Mouse (Mus musculus): ENCODE measurements around the gene Gar1. TPM values are rescaled to one million over a fixed set of nuclear protein-coding genes. Genes with fewer than 3 reads are reported as not detected.

Gar1 gene
- polyA plus RNA-seq (2012; rRNA removed): 43.1 and 49.6 TPM in 2 replicates

GRCm38 (mm10) chr3:129831035-129831568 lies at the start of gene Gar1:
TSS of gene Gar1 (minus strand) at chr3:129831396.
- peaks cover 5% of the 10 kb centered on the region for H3K4me1 ChIP-seq (ENCODE audit: control insufficient read depth, insufficient read depth, low read length)
- H3K4me3 ChIP-seq (ENCODE audit: control insufficient read depth, low read depth, low read length): peak within 1 kb of the TSS; percentile 90
- TF ChIP-seq POLR2A (IDR thresholded peaks at IDR 0.05; ENCODE audit: control insufficient read depth, low read depth, low read length) (peak; percentile 97), CTCF (IDR thresholded peaks at IDR 0.05; ENCODE audit: control insufficient read depth, insufficient read depth, insufficient replicate concordance, low read depth, low read length) (no peak)
- H3K36me3 ChIP-seq (ENCODE audit: control insufficient read depth, insufficient read depth, low read length): peaks cover 1% of the 10 kb centered on the region; the same call in 1 of the 2 replicates
- H3K27ac ChIP-seq (ENCODE audit: control insufficient read depth, insufficient read depth, low read depth, low read length): peak within 1 kb of the TSS; percentile 93
- no peaks in the 10 kb centered on the region for H3K27me3 ChIP-seq (ENCODE audit: control insufficient read depth, insufficient read depth, low read length)

GRCm38 (mm10) chr3:129879913-129880312 lies 48.7 kb upstream of the Gar1 start:
- Histone ChIP-seq H3K4me1 (ENCODE audit: control insufficient read depth, insufficient read depth, low read length) (peaks cover 6% of the 10 kb centered on the region), H3K27ac (ENCODE audit: control insufficient read depth, insufficient read depth, low read depth, low read length) (no peak overlapping the region), H3K36me3 (ENCODE audit: control insufficient read depth, insufficient read depth, low read length) (no peaks in the 10 kb centered on the region), H3K27me3 (ENCODE audit: control insufficient read depth, insufficient read depth, low read length) (no peaks in the 10 kb centered on the region), H3K4me3 (ENCODE audit: control insufficient read depth, low read depth, low read length) (no peak overlapping the region)
- TF ChIP-seq POLR2A (IDR thresholded peaks at IDR 0.05; ENCODE audit: control insufficient read depth, low read depth, low read length) (no peak), CTCF (IDR thresholded peaks at IDR 0.05; ENCODE audit: control insufficient read depth, insufficient read depth, insufficient replicate concordance, low read depth, low read length) (no peak)

DNA sequence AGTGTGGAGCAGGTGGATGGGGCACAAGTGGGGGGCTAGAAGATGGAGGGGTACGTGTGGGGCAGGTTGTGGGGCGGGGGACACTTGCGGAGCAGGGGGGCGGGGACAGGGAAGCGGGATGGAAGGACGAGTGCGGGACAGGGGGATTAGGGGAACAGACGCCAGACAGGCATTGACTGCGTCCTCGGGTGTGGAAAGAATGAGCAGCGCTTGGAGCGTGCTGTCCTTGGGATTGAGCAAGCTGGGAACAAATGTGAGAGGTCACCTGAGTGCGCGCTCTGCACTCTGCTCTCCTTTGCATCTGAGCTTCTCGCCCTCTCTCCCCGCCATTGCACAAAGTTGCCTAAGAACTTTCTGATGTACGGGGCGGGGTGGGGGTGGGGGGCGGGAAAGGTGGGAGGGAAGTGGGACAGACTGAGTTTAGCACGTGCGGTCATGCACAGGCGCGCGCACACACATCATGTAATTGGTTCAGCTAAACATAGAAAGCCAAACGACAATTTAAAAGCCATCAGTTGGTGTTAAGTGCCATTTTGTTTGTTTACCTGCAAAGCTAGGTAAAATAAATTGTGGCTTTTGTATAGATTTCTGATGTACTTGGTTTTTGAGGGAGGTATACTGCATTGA lies 48.0 kb upstream of the Gar1 start:
- Histone ChIP-seq H3K27ac (ENCODE audit: control insufficient read depth, insufficient read depth, low read depth, low read length) (no peak overlapping the region), H3K4me3 (ENCODE audit: control insufficient read depth, low read depth, low read length) (peak overlapping the region; percentile 95), H3K27me3 (ENCODE audit: control insufficient read depth, insufficient read depth, low read length) (no peaks in the 10 kb centered on the region), H3K4me1 (ENCODE audit: control insufficient read depth, insufficient read depth, low read length) (peaks cover 6% of the 10 kb centered on the region), H3K36me3 (ENCODE audit: control insufficient read depth, insufficient read depth, low read length) (no peaks in the 10 kb centered on the region)
- TF ChIP-seq POLR2A (IDR thresholded peaks at IDR 0.05; ENCODE audit: control insufficient read depth, low read depth, low read length) (no peak), CTCF (IDR thresholded peaks at IDR 0.05; ENCODE audit: control insufficient read depth, insufficient read depth, insufficient replicate concordance, low read depth, low read length) (no peak)

DNA sequence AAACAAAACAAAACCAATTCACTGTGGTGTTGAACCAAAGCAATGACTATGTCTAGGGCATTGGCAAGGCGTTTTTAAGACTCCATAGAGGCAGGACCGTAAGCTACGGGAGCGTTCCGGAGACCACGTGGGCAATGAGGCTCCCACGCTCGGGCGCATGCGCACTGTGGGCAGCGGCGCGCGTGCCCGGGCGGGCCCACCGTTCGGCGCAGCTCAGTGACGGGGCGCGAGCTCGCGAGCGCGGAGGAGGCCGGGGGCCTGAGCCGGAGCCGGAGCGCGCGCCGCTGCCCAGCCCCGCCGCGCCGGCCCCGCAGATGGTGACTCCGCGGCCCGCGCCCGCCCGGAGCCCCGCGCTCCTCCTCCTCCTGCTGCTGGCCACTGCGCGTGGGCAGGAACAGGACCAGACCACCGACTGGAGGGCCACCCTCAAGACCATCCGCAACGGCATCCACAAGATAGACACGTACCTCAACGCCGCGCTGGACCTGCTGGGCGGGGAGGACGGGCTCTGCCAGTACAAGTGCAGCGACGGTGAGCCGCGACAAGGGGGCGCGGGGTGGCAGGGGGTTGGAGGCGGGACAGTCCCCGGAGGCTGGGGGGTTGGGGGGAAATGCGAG lies 47.3 kb upstream of the Gar1 start, which contains the start of gene Pla2g12a:
TSS of gene Pla2g12a (plus strand) at position 202 of the 617 bp plus-strand sequence.
- H3K4me3 ChIP-seq (ENCODE audit: control insufficient read depth, low read depth, low read length): peak within 1 kb of the TSS; percentile 95
- no peaks in the 10 kb centered on the region for H3K27me3 ChIP-seq (ENCODE audit: control insufficient read depth, insufficient read depth, low read length)
- H3K4me1 ChIP-seq (ENCODE audit: control insufficient read depth, insufficient read depth, low read length): peaks cover 6% of the 10 kb centered on the region
- peak within 1 kb of the TSS; percentile 69 for H3K27ac ChIP-seq (ENCODE audit: control insufficient read depth, insufficient read depth, low read depth, low read length)
- no peaks in the 10 kb centered on the region for H3K36me3 ChIP-seq (ENCODE audit: control insufficient read depth, insufficient read depth, low read length)
- peak; percentile 26; the same call in 1 of the 2 replicates for TF ChIP-seq POLR2A (IDR thresholded peaks at IDR 0.05; ENCODE audit: control insufficient read depth, low read depth, low read length)
- TF ChIP-seq CTCF (IDR thresholded peaks at IDR 0.05; ENCODE audit: control insufficient read depth, insufficient read depth, insufficient replicate concordance, low read depth, low read length): no peak

- Histone ChIP-seq H3K27ac (ENCODE audit: control insufficient read depth, insufficient read depth, low read depth, low read length) (no peak overlapping the region), H3K36me3 (ENCODE audit: control insufficient read depth, insufficient read depth, low read length) (no peaks in the 10 kb centered on the region), H3K4me1 (ENCODE audit: control insufficient read depth, insufficient read depth, low read length) (peaks cover 6% of the 10 kb centered on the region), H3K27me3 (ENCODE audit: control insufficient read depth, insufficient read depth, low read length) (no peaks in the 10 kb centered on the region), H3K4me3 (ENCODE audit: control insufficient read depth, low read depth, low read length) (no peak overlapping the region)
- TF ChIP-seq POLR2A (IDR thresholded peaks at IDR 0.05; ENCODE audit: control insufficient read depth, low read depth, low read length) (no peak), CTCF (IDR thresholded peaks at IDR 0.05; ENCODE audit: control insufficient read depth, insufficient read depth, insufficient replicate concordance, low read depth, low read length) (no peak)
These were observed 46.1 kb upstream of the Gar1 start for GRCm38 (mm10) chr3:129877327-129877726.

GRCm38 (mm10) chr3:129863698-129864097 lies 32.5 kb upstream of the Gar1 start:
- Histone ChIP-seq H3K4me1 (ENCODE audit: control insufficient read depth, insufficient read depth, low read length) (peaks cover 6% of the 10 kb centered on the region), H3K27ac (ENCODE audit: control insufficient read depth, insufficient read depth, low read depth, low read length) (no peak overlapping the region), H3K27me3 (ENCODE audit: control insufficient read depth, insufficient read depth, low read length) (no peaks in the 10 kb centered on the region), H3K36me3 (ENCODE audit: control insufficient read depth, insufficient read depth, low read length) (no peaks in the 10 kb centered on the region), H3K4me3 (ENCODE audit: control insufficient read depth, low read depth, low read length) (no peak overlapping the region)
- TF ChIP-seq POLR2A (IDR thresholded peaks at IDR 0.05; ENCODE audit: control insufficient read depth, low read depth, low read length): no peak
- peak; percentile 100 for TF ChIP-seq CTCF (IDR thresholded peaks at IDR 0.05; ENCODE audit: control insufficient read depth, insufficient read depth, insufficient replicate concordance, low read depth, low read length)

GRCm38 (mm10) chr3:129862592-129862991 lies 31.4 kb upstream of the Gar1 start:
- no peak overlapping the region for H3K4me3 ChIP-seq (ENCODE audit: control insufficient read depth, low read depth, low read length)
- no peaks in the 10 kb centered on the region for H3K36me3 ChIP-seq (ENCODE audit: control insufficient read depth, insufficient read depth, low read length)
- TF ChIP-seq CTCF (IDR thresholded peaks at IDR 0.05; ENCODE audit: control insufficient read depth, insufficient read depth, insufficient replicate concordance, low read depth, low read length): no peak
- no peak for TF ChIP-seq POLR2A (IDR thresholded peaks at IDR 0.05; ENCODE audit: control insufficient read depth, low read depth, low read length)
- H3K27ac ChIP-seq (ENCODE audit: control insufficient read depth, insufficient read depth, low read depth, low read length): no peak overlapping the region
- no peaks in the 10 kb centered on the region for H3K27me3 ChIP-seq (ENCODE audit: control insufficient read depth, insufficient read depth, low read length)
- peaks cover 6% of the 10 kb centered on the region for H3K4me1 ChIP-seq (ENCODE audit: control insufficient read depth, insufficient read depth, low read length)
